Mouse (Mus musculus): ENCODE measurements around the gene Stub1.

GRCm38 (mm10) chr17:25880196-25880910 lies 47.1 kb upstream of the Stub1 start, which contains the start of gene Wfikkn1:
- TF ChIP-seq CTCF (IDR thresholded peaks at IDR 0.05; ENCODE audit: control insufficient read depth, insufficient read depth, insufficient replicate concordance, low read depth, low read length) (no peak), POLR2A (IDR thresholded peaks at IDR 0.05; ENCODE audit: control insufficient read depth, low read depth, low read length) (no peak)

Data from testis, adult 2 months (tissue).